Mouse (Mus musculus) heart, adult 11 months (tissue): ENCODE data around the gene Bpifa6.

Experiments used
- DNase-seq: peaks from one replicate; pipeline ENCODE4 v3.0.0; 2022

Gene Bpifa6

DNA sequence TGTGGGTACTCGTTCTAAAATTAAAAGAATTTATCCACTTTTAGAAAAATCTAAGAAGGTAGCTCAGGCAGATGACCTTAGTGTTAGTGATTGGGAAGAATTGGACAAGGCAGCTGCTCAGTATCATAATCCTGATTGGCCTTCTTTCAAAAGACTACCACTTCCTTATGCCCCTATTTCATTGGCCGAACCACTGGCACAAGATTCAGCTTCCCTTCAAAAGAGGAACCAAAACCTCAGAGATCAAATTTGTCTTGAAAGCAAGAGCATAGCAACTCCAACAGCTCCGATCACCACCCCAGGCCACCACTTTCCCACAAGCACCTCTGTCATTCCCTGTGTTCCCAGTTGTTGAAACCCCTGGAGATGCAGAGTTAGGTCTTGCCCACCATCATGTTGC lies 70.0 kb downstream of the Bpifa6 start:
- peak; percentile 90 for DNase-seq
